Mouse (Mus musculus): Measurements from ENCODE around the gene Lsp1. TPM values are rescaled to one million over a fixed set of nuclear protein-coding genes. Genes with fewer than 3 reads are reported as not detected.

Gene Lsp1
- total and polyA plus RNA-seq, 2 experiments from 2014 or later, result 5.5 to 7.9 TPM

- Histone ChIP-seq H3K36me3 (ENCODE audit: insufficient read depth) (no peaks in the 10 kb centered on the region), H3K27me3 (ENCODE audit: insufficient read depth, low read length) (no peaks in the 10 kb centered on the region), H3K9me3 (ENCODE audit: low read length) (no peaks in the 10 kb centered on the region), H3K27ac (ENCODE audit: low read depth, low read length) (no peak overlapping the region), H3K4me3 (ENCODE audit: low read depth, low read length) (no peak overlapping the region), H3K4me2 (ENCODE audit: low read depth) (no peak overlapping the region), H3K4me1 (ENCODE audit: insufficient read depth) (no peaks in the 10 kb centered on the region), H3K9ac (no peak overlapping the region)
- WGBS, result 72% methylated on average over 5 of the region's 5 CpGs
- ATAC-seq, result no peak
- TF ChIP-seq CTCF (IDR thresholded peaks at IDR 0.05; ENCODE audit: low read depth), result no peak
- DNase-seq, result no peak
Observed at GRCm38 (mm10) chr7:142499010-142499721, 38.6 kb downstream of the Lsp1 start.

DNA sequence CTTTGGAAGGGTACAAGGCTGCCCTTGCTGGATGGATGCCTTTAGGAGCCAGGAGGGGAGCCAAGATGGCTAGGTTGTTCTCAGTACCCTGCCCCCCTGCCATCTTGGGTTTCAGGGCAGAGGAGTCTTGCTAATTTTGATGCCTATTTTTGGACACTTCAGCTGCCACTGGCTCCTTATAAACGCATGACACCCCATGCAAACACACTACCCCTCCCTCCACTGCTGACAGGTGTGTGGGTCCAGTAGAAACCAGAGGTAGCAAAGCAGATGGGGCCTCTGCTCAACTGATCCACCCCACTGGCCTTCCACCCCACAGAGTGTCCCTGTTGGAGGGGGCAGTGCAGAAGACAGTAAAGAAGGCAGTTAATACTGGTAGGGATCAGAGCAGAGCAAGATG, 39.4 kb downstream of the Lsp1 start:
- H3K9me3 ChIP-seq (ENCODE audit: low read length), result no peaks in the 10 kb centered on the region
- H3K27ac ChIP-seq (ENCODE audit: low read depth, low read length), result no peak overlapping the region
- WGBS, result 90% methylated on average over 1 of the region's 1 CpGs
- H3K27me3 ChIP-seq (ENCODE audit: insufficient read depth, low read length), result no peaks in the 10 kb centered on the region
- no peak for TF ChIP-seq CTCF (IDR thresholded peaks at IDR 0.05; ENCODE audit: low read depth)
- H3K4me2 ChIP-seq (ENCODE audit: low read depth), result no peak overlapping the region
- DNase-seq, result no peak
- H3K4me1 ChIP-seq (ENCODE audit: insufficient read depth), result no peaks in the 10 kb centered on the region
- no peak for ATAC-seq
- H3K9ac ChIP-seq, result no peak overlapping the region
- H3K36me3 ChIP-seq (ENCODE audit: insufficient read depth), result no peaks in the 10 kb centered on the region
- no peak overlapping the region for H3K4me3 ChIP-seq (ENCODE audit: low read depth, low read length)

GRCm38 (mm10) chr7:142503206-142503605, 42.6 kb downstream of the Lsp1 start:
- Histone ChIP-seq H3K9me3 (ENCODE audit: low read length) (no peaks in the 10 kb centered on the region), H3K27ac (ENCODE audit: low read depth, low read length) (no peak overlapping the region), H3K36me3 (ENCODE audit: insufficient read depth) (no peaks in the 10 kb centered on the region), H3K27me3 (ENCODE audit: insufficient read depth, low read length) (no peaks in the 10 kb centered on the region), H3K9ac (no peak overlapping the region), H3K4me2 (ENCODE audit: low read depth) (no peak overlapping the region), H3K4me1 (ENCODE audit: insufficient read depth) (peaks cover 10% of the 10 kb centered on the region; the same call in 1 of the 2 replicates), H3K4me3 (ENCODE audit: low read depth, low read length) (no peak overlapping the region)
- ATAC-seq, result no peak
- 85% methylated on average over 4 of the region's 4 CpGs for WGBS
- TF ChIP-seq CTCF (IDR thresholded peaks at IDR 0.05; ENCODE audit: low read depth), result no peak
- no peak for DNase-seq

GRCm38 (mm10) chr7:142505942-142506341, 45.3 kb downstream of the Lsp1 start:
- Histone ChIP-seq H3K27me3 (ENCODE audit: insufficient read depth, low read length) (no peaks in the 10 kb centered on the region), H3K9ac (no peak overlapping the region), H3K36me3 (ENCODE audit: insufficient read depth) (no peaks in the 10 kb centered on the region), H3K27ac (ENCODE audit: low read depth, low read length) (no peak overlapping the region), H3K9me3 (ENCODE audit: low read length) (no peaks in the 10 kb centered on the region), H3K4me2 (ENCODE audit: low read depth) (no peak overlapping the region), H3K4me1 (ENCODE audit: insufficient read depth) (peaks cover 10% of the 10 kb centered on the region; the same call in 1 of the 2 replicates), H3K4me3 (ENCODE audit: low read depth, low read length) (no peak overlapping the region)
- 34% methylated on average over 2 of the region's 2 CpGs for WGBS
- ATAC-seq (peak; percentile 64), DNase-seq (peak; percentile 22)
- no peak for TF ChIP-seq CTCF (IDR thresholded peaks at IDR 0.05; ENCODE audit: low read depth)

DNA sequence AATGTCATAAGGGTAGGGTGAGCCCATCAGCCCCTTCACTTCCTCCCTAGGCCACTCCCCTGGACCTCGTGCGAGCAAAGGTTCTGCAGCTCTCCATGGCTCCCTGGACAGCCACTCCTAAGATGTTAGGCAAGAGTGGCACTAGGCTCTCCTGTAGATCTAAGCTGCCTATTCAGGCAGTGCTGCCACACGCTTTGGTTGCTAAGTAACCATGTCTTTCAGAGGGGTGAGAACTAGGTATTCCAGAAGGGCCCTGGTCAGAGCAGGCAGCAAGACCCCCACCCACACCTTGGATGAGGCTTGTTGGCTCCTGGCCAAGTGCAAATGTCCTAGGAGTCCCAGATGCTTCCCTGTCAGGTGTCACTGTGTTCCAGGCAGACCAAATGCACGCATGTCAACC, 45.9 kb downstream of the Lsp1 start:
- Histone ChIP-seq H3K9ac (no peak overlapping the region), H3K36me3 (ENCODE audit: insufficient read depth) (no peaks in the 10 kb centered on the region), H3K27ac (ENCODE audit: low read depth, low read length) (no peak overlapping the region), H3K4me1 (ENCODE audit: insufficient read depth) (peaks cover 10% of the 10 kb centered on the region; the same call in 1 of the 2 replicates), H3K4me2 (ENCODE audit: low read depth) (no peak overlapping the region), H3K27me3 (ENCODE audit: insufficient read depth, low read length) (no peaks in the 10 kb centered on the region), H3K4me3 (ENCODE audit: low read depth, low read length) (no peak overlapping the region), H3K9me3 (ENCODE audit: low read length) (no peaks in the 10 kb centered on the region)
- no peak for DNase-seq
- 27% methylated on average over 4 of the region's 4 CpGs for WGBS
- peak; percentile 51; the same call in 1 of the 2 replicates for ATAC-seq
- no peak for TF ChIP-seq CTCF (IDR thresholded peaks at IDR 0.05; ENCODE audit: low read depth)

DNA sequence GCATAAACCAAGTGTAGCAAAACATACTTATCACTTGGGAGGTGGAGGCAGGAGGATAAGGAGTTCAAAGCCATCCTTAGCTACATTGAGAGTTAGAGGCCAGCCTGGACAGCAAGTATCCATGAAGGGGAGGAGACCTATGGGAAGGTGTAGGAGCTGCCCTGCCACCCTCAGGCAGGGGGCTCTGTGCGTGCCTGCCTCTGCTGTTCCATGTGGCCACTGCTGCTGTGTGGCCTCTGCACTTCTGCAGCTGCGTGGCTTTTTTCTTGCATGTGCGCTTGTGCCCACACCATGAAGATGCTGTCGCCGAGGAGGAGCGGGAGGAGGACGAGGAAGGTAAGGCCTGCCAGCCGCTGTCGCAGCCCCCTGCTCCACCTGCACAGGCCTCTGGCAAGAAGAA, 46.8 kb downstream of the Lsp1 start:
- H3K27me3 ChIP-seq (ENCODE audit: insufficient read depth, low read length), result no peaks in the 10 kb centered on the region
- no peak for TF ChIP-seq CTCF (IDR thresholded peaks at IDR 0.05; ENCODE audit: low read depth)
- H3K9ac ChIP-seq, result no peak overlapping the region
- no peak overlapping the region for H3K4me2 ChIP-seq (ENCODE audit: low read depth)
- peaks cover 10% of the 10 kb centered on the region; the same call in 1 of the 2 replicates for H3K4me1 ChIP-seq (ENCODE audit: insufficient read depth)
- ATAC-seq (no peak), DNase-seq (no peak)
- H3K4me3 ChIP-seq (ENCODE audit: low read depth, low read length), result no peak overlapping the region
- H3K27ac ChIP-seq (ENCODE audit: low read depth, low read length), result no peak overlapping the region
- H3K9me3 ChIP-seq (ENCODE audit: low read length), result no peaks in the 10 kb centered on the region
- WGBS, result 96% methylated on average over 9 of the region's 9 CpGs
- no peaks in the 10 kb centered on the region for H3K36me3 ChIP-seq (ENCODE audit: insufficient read depth)

GRCm38 (mm10) chr7:142509518-142509917, 48.9 kb downstream of the Lsp1 start:
- no peak for ATAC-seq
- no peak for DNase-seq
- WGBS, result 47% methylated on average over 14 of the region's 14 CpGs
- no peak overlapping the region for H3K9ac ChIP-seq
- no peak overlapping the region for H3K4me2 ChIP-seq (ENCODE audit: low read depth)
- no peak overlapping the region for H3K4me3 ChIP-seq (ENCODE audit: low read depth, low read length)
- H3K4me1 ChIP-seq (ENCODE audit: insufficient read depth), result peaks cover 10% of the 10 kb centered on the region; the same call in 1 of the 2 replicates
- H3K27me3 ChIP-seq (ENCODE audit: insufficient read depth, low read length), result no peaks in the 10 kb centered on the region
- no peaks in the 10 kb centered on the region for H3K9me3 ChIP-seq (ENCODE audit: low read length)
- peak overlapping the region; percentile 36; the same call in 1 of the 2 replicates for H3K27ac ChIP-seq (ENCODE audit: low read depth, low read length)
- TF ChIP-seq CTCF (IDR thresholded peaks at IDR 0.05; ENCODE audit: low read depth), result no peak
- no peaks in the 10 kb centered on the region for H3K36me3 ChIP-seq (ENCODE audit: insufficient read depth)
